30 mouse cellular contexts compared by ENCODE assay signal in genomic region chr7:119974214-119974613, GRCm38 (mm10).
DNase-seq lines count a peak whose midpoint lies in the region; TF ChIP-seq lines count a peak whose summit lies in the region.
"Had no signal": no experiment of that assay in that cellular context is flagged by ENCODE, and none has a peak within 500 bp of the region (broad histone marks: within the 10 kb centered on the region; RNA-seq: fewer than 3 reads in every experiment).

No protein-coding gene starts in this region.

- H3K4me3 ChIP-seq in myocyte = no peak overlapping the region
- H3K4me3 ChIP-seq in left cerebral cortex, adult 2 months = no peak overlapping the region
- H3K4me3 ChIP-seq: gastrocnemius, adult 2 months; heart, adult 2 months; heart, embryonic 13.5 days; layer of hippocampus, adult 2 months; liver, embryonic 12.5 days; megakaryocyte, embryonic 14.5 days; midbrain, embryonic 12.5 days; neural tube, embryonic 13.5 days had no signal

- no peaks in the 10 kb centered on the region for H3K36me3 ChIP-seq in myocyte (ENCODE audit: control insufficient read depth, insufficient read depth)
- H3K36me3 ChIP-seq: heart, embryonic 13.5 days; liver, embryonic 12.5 days; midbrain, embryonic 12.5 days; neural tube, embryonic 13.5 days had no signal

- intact Hi-C loops in left cerebral cortex, adult 2 months (cut with DNase I) = no loop called here

- H3K79me2 ChIP-seq in myocyte (ENCODE audit: control insufficient read depth, insufficient read depth) = no peaks in the 10 kb centered on the region

- no peak overlapping the region for H3K27ac ChIP-seq in left cerebral cortex, adult 2 months
- H3K27ac ChIP-seq: gastrocnemius, adult 2 months; heart, adult 2 months; heart, embryonic 13.5 days; hindbrain, embryonic 14.5 days; layer of hippocampus, adult 2 months; liver, embryonic 12.5 days; midbrain, embryonic 12.5 days; neural tube, embryonic 13.5 days had no signal

- TF ChIP-seq CTCF in left cerebral cortex, adult 2 months (IDR thresholded peaks at IDR 0.05) = no peak

- H3K4me2 ChIP-seq in myocyte (ENCODE audit: low read depth) = peak overlapping the region; percentile 53
- H3K4me2 ChIP-seq: heart, embryonic 13.5 days; hindbrain, embryonic 14.5 days; liver, embryonic 12.5 days; midbrain, embryonic 12.5 days; neural tube, embryonic 13.5 days had no signal

- no peaks in the 10 kb centered on the region for H3K27me3 ChIP-seq in myocyte (ENCODE audit: control insufficient read depth, insufficient read depth, insufficient read length)
- H3K27me3 ChIP-seq: heart, embryonic 13.5 days; liver, embryonic 12.5 days; midbrain, embryonic 12.5 days; neural tube, embryonic 13.5 days had no signal

- no peak for TF ChIP-seq POLR2A in myocyte (IDR thresholded peaks at IDR 0.05; ENCODE audit: insufficient read length, low read depth)

- peak; percentile 27 for DNase-seq in adrenal gland, adult 2 months
- DNase-seq in adrenal gland, postnatal 36 days = no peak
- DNase-seq in 416B (ENCODE audit: low read depth) (peak; percentile 70), MN1 (ENCODE audit: low spot score) (peak; percentile 38)
- no peak for DNase-seq in embryo, embryonic 10 days (ENCODE audit: low spot score)
- DNase-seq in cerebellum, postnatal 10 days = no peak
- DNase-seq in left cerebral cortex, adult 2 months (ENCODE audit: extremely low spot score in 1 of 2, low spot score in 2 of 2) = no peak
- DNase-seq: adrenal gland, adult 8-10 months; cerebellum, adult 11-12 months; cerebellum, postnatal 14 days; gastrocnemius, adult 2 months; heart, adult 2 months; heart, postnatal 10 days; kidney, adult 11 months; kidney, postnatal 25 days; left cerebral cortex, postnatal 4 days; liver, postnatal 0 days; lung, postnatal 36 days; right cerebral cortex, postnatal 14 days; spleen, adult 18-20 months; thymus, adult 18-20 months; thymus, postnatal 25 days had no signal

- no peak overlapping the region for H3ac ChIP-seq in myocyte (ENCODE audit: control insufficient read depth, insufficient read length)

TF ChIP-seq in myocyte, 11 proteins besides CTCF, POLR2A, EP300 and RAD21:
- no peak for TF ChIP-seq E2F4 (IDR thresholded peaks at IDR 0.05; ENCODE audit: insufficient read depth)
- no peak for TF ChIP-seq MYOG (IDR thresholded peaks at IDR 0.05; ENCODE audit: control insufficient read depth in 1 of 3, insufficient read depth in 1 of 3, insufficient read length in 2 of 3, low read depth in 2 of 3)
- TF ChIP-seq POLR2AphosphoS2 (IDR thresholded peaks at IDR 0.05; ENCODE audit: insufficient read length, low read depth) = no peak
- no peak for TF ChIP-seq CEBPB (IDR thresholded peaks at IDR 0.05; ENCODE audit: insufficient read depth, poor library complexity, severe bottlenecking)
- TF ChIP-seq TCF12 (IDR thresholded peaks at IDR 0.05; ENCODE audit: insufficient read depth, poor library complexity, severe bottlenecking) = no peak
- TF ChIP-seq SRF (IDR thresholded peaks at IDR 0.05; ENCODE audit: control insufficient read depth, insufficient read length, low read depth) = no peak
- no peak for TF ChIP-seq REST (IDR thresholded peaks at IDR 0.05; ENCODE audit: insufficient read depth, insufficient read length)
- no peak for TF ChIP-seq MYOD1 (IDR thresholded peaks at IDR 0.05; ENCODE audit: control insufficient read depth in 1 of 3, insufficient read length in 2 of 3, low read depth in 2 of 3)
TF ChIP-seq in myocyte: peak in this region for 0.

Comparison
In these comparisons a context has a peak if more than half of its experiments do, and no peak if none do; other contexts are left out.
1. DNase-seq: peak in adrenal gland, adult 2 months (single experiment), 416B (single experiment) and MN1 (single experiment); none in adrenal gland, postnatal 36 days (0 of 2), embryo, embryonic 10 days (single experiment), cerebellum, postnatal 10 days (0 of 2) and left cerebral cortex, adult 2 months (0 of 2).